Mouse (Mus musculus) layer of hippocampus, adult 2 months (tissue): ENCODE data around the gene Prkar2a. TPM values are rescaled to one million over a fixed set of nuclear protein-coding genes. Genes with fewer than 3 reads are reported as not detected.

Experiments
- DNase-seq, 2 experiments: peaks; one replicate each; pipeline ENCODE4 v3.0.0; 2022; ENCODE audit warnings: low spot score in 2 of 2
- H3K27ac ChIP-seq: fragments of 200-600 bp; 2 replicates; pipeline ENCODE4 v1.8.1; 2022
- H3K4me3 ChIP-seq: fragments of 200-600 bp; 2 replicates; pipeline ENCODE4 v1.8.1; 2022; ENCODE audit warnings: mild to moderate bottlenecking
- CTCF ChIP-seq: fragments of 200-600 bp; conservative IDR thresholded peaks from 2 replicates; pipeline ENCODE4 v1.8.1; 2022; ENCODE audit warnings: antibody characterized with exemption, mild to moderate bottlenecking, moderate library complexity
- total RNA-seq, 2 experiments: library from RNA; stranded (reverse); gene quantifications; 2 replicates each; pipeline ENCODE4 v1.2.3; 2021

Gene Prkar2a
- total RNA-seq, 2 experiments from 2014 or later: 43.4 to 45.5 TPM

DNA sequence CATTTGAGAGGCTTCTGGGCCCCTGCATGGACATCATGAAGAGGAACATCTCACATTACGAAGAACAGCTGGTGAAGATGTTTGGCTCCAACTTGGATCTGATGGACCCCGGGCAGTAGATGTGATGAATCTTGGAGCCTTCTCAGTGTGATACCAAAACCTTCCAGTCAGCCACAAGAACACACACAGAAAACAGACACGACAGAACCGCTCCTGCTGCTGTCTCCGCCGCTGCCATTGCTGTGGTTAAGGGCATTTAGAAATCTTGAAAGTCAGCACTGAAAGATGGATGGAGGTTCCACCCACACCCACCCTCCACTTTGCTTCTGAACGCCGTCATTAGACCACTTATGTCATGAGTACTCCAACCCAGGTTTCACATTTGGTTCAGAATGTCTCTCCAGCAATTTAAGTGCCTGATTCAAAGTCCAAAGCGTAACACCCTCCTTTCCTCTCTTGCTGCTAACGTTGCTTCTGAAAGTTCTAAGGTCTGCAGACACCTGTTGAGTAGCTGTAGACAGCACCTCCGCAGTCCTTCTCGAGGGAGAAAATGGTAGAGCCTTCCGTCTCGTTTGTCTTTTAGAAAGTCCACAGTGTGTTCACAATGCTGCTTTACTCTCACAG lies 57.9 kb downstream of the Prkar2a start:
- Histone ChIP-seq H3K27ac (no peak overlapping the region), H3K4me3 (no peak overlapping the region)
- TF ChIP-seq CTCF: no peak
- no peak for DNase-seq

- DNase-seq: no peak
- TF ChIP-seq CTCF: no peak
- Histone ChIP-seq H3K4me3 (no peak overlapping the region), H3K27ac (no peak overlapping the region)
These were observed 58.6 kb downstream of the Prkar2a start for GRCm38 (mm10) chr9:108747694-108748093.

DNA sequence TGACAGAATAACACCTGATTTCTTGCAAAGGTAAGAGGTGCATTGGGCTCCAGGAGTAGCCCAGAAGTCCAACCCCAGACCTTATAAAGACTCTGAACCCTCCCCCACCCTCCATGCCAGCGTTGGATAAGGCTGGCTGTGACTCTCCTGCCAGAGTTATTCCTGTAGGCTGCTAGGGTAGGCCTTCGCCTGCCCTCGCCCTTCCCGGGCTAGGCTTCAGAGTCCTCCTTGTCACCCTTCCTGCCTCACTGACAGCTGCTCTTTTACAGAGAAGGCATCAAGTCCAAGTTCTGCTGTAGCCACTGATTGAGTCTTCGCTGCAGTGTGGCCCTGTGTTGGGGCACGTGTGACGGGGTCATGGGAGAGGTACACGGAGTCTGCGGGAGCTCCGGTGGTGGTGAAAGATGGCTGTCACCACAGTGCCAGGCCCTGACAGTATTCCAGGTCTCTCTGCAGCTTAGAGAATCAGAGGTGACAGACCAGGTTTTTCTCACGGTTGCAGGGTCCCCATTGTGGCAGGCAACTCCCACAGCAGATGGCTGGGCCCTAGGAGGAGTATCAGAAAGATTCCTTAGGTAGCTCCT lies 59.6 kb downstream of the Prkar2a start:
- Histone ChIP-seq H3K27ac (no peak overlapping the region), H3K4me3 (no peak overlapping the region)
- DNase-seq: no peak
- no peak for TF ChIP-seq CTCF

GRCm38 (mm10) chr9:108750616-108751015 lies 61.5 kb downstream of the Prkar2a start:
- Histone ChIP-seq H3K27ac (no peak overlapping the region), H3K4me3 (no peak overlapping the region)
- TF ChIP-seq CTCF: no peak
- DNase-seq: no peak

GRCm38 (mm10) chr9:108752142-108752920 lies 63.2 kb downstream of the Prkar2a start:
- Histone ChIP-seq H3K27ac (no peak overlapping the region), H3K4me3 (no peak overlapping the region)
- no peak for DNase-seq
- 0 out of 2 replicates have a peak, but pooled peaks have one; percentile 12 for TF ChIP-seq CTCF

DNA sequence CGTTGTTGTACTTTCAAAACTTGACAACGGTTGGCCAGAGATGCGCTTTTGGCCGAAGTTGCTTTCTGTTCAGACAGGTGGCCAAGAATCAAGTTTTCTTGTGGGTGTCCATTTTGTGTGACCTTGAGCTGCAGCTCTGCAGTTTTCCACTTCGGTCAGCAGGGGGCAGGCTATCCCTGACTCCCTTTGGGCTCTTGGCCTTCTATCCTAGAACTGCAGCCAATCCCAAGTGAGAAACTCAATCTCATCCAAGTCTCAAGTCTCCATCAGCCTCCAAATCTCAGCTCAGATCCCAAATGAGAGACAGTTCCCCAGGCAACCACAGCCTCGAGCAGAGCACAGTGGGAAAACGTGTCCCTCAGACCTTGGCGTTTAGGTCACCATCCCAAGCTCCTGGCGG lies 64.2 kb downstream of the Prkar2a start:
- peak; percentile 90 for TF ChIP-seq CTCF
- H3K27ac ChIP-seq: peak overlapping the region; percentile 89

DNA sequence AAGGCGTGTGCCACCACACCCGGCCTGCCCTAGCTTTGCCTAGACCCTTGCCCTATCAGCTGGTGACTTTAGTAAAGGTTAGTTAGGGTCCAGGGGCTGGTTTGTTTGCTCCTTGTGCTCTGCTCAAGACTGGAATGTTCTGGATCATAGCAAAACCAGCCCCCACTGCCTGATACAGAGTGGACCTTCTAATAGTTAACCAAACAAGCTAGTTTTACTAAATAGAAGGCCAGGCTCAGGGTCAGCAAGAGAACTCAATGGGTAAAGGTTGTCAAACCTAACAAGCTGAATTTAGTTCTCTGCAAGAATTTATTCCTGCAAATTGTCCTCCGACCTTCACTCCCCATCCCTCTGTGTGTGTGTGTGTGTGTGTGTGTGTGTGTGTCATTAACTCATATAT lies 64.9 kb downstream of the Prkar2a start:
- peak overlapping the region; percentile 89 for H3K27ac ChIP-seq
- DNase-seq: no peak
- TF ChIP-seq CTCF: no peak
- no peak overlapping the region for H3K4me3 ChIP-seq

More for the DNA sequence above, 64.2 kb downstream of the Prkar2a start:
- H3K4me3 ChIP-seq: no peak overlapping the region
- DNase-seq: peak; percentile 76 to 78

DNA sequence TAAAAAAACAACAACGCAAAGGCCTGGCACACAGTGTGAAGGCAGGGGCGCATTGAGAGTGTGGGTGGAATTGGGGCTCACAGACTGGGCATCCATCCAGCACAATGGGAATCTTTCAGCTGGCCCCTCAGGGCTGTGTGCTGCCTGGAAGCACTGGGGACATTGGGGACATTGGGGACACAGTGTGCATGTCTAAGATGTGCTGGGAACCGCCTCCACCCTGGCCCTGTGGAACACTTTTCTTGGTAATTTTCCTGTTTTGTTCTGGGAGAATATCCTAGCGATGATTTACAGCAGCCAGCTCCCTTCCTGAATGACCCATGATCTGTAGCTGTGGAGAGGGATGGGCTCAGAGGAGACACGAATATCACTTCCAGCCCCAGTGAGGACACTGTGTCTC lies 65.3 kb downstream of the Prkar2a start:
- TF ChIP-seq CTCF: no peak
- no peak overlapping the region for H3K4me3 ChIP-seq
- H3K27ac ChIP-seq: peak overlapping the region; percentile 89
- peak; percentile 54 to 69 for DNase-seq

DNA sequence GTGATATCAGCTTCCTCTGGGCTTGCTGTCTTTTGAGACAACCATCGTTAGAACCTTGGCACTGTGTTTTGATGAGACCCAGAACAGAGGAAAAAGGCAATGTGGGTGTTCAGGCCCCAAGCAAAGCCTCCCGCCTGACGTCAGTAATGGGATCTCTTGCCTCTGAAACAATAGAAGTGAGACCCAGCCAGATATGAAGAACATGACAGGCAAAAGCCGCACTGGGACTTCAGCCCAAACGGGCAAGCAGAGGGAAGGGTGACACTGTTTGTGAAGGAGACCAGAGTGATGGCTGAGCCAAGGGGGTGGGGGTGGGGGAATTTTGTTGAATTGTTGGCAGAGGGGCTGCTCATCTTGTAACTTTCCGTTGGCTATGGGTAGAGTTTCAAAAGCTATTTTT lies 68.3 kb downstream of the Prkar2a start:
- H3K4me3 ChIP-seq: no peak overlapping the region
- TF ChIP-seq CTCF: no peak
- DNase-seq: no peak
- H3K27ac ChIP-seq: no peak overlapping the region

DNA sequence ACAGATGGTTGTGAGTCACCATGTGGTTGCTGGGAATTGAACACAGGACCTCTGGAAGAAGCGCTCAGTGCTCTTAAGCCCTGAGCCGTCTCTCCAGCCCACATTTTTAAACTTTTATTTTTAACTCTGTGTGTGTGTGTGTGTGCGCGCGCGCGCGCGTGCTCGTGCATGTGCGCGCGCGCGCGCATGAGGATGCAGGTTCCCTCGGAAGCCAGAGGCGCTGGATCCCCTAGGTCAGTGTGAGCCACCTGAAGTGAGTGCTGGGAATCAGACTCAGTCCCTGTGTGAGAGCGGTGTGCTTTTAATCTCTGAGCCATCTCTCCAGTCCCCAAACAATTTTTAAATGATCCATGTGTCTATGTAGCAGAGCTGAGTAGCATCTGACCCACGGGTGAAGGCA lies 70.0 kb downstream of the Prkar2a start:
- no peak for DNase-seq
- no peak for TF ChIP-seq CTCF
- no peak overlapping the region for H3K27ac ChIP-seq
- no peak overlapping the region for H3K4me3 ChIP-seq

- peak; percentile 75 for TF ChIP-seq CTCF
- H3K27ac ChIP-seq: no peak overlapping the region
- H3K4me3 ChIP-seq: no peak overlapping the region
- no peak for DNase-seq
These were observed 70.7 kb downstream of the Prkar2a start for GRCm38 (mm10) chr9:108759805-108760204.

DNA sequence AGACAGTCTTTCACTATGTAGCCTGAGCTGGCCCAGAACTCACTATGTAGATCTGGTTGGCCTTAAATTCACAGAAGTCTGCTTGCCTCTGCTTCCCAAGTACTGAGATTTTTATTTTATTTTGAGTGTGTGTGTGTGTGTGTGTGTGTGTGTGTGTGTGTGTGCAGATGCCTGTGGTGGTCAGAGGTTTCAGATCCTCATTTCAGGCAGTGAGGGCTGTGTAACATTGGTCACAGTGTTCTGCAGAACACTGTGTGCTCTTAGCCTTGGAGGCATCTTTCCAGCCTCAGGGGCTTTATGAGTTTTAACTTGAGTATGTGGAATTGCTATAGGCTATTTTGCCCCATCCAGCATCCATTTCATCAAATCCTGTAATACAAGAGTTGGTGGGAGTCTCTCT lies 72.4 kb downstream of the Prkar2a start:
- Histone ChIP-seq H3K27ac (no peak overlapping the region), H3K4me3 (no peak overlapping the region)
- DNase-seq: no peak
- no peak for TF ChIP-seq CTCF

DNA sequence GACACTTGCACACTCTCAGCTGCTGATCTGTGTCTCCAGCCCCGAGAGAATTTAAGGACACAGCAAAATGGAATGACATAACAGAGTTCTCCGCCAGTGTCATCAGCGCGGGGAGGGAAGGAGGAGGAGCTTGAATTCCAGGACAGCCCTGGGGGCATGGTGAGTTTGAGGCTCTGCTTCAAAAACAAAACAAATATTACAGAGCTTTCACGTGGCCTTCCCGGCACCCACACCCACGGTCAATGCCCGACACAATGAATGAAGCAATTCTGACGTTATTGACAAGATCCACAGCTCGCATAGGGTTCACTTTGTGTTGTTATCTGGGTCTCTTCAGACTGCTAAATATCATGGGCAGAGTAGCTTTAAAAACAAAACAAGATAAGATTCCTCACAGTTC lies 75.9 kb downstream of the Prkar2a start:
- Histone ChIP-seq H3K4me3 (no peak overlapping the region), H3K27ac (no peak overlapping the region)
- TF ChIP-seq CTCF: no peak
- DNase-seq: no peak

- Histone ChIP-seq H3K27ac (no peak overlapping the region), H3K4me3 (no peak overlapping the region)
- no peak for TF ChIP-seq CTCF
- no peak for DNase-seq
These were observed 87.5 kb downstream of the Prkar2a start for GRCm38 (mm10) chr9:108776614-108777013.
